Mouse (Mus musculus) G1E (cell line): ENCODE data around the gene Zfp229.

Source experiments
- CTCF ChIP-seq: IDR thresholded peaks from 2 replicates; pipeline ENCODE4 v1.5.1; 2012; ENCODE audit warnings: low read depth, low read length, inconsistent platforms, mixed read lengths
- GATA1 ChIP-seq: IDR thresholded peaks from 2 replicates; pipeline ENCODE4 v1.6.1; 2012; ENCODE audit warnings: borderline replicate concordance, low read length, inconsistent platforms, mixed read lengths
- GATA2 ChIP-seq: IDR thresholded peaks from 2 replicates; pipeline ENCODE4 v1.6.1; 2012; ENCODE audit warnings: low read depth, low read length, inconsistent platforms, borderline replicate concordance
- POLR2AphosphoS5 ChIP-seq: IDR thresholded peaks from 2 replicates; pipeline ENCODE4 v1.6.1; 2012; ENCODE audit warnings: low read depth, low read length, inconsistent platforms; ENCODE audit not compliant: insufficient replicate concordance
- TAL1 ChIP-seq: conservative IDR thresholded peaks from 2 replicates; pipeline ENCODE4 v1.6.1; 2012; ENCODE audit warnings: low read depth, low read length, inconsistent platforms, mixed read lengths

- no peak for TF ChIP-seq CTCF
- no peak for TF ChIP-seq TAL1
- TF ChIP-seq POLR2AphosphoS5, result no peak
- no peak for TF ChIP-seq GATA1
- TF ChIP-seq GATA2, result no peak
Observed at GRCm38 (mm10) chr17:21752791-21753190, 22.2 kb downstream of the Zfp229 start.
